Mouse (Mus musculus): Measurements from ENCODE around the gene Camk2g. TPM values are rescaled to one million over a fixed set of nuclear protein-coding genes. Genes with fewer than 3 reads are reported as not detected.

The Camk2g gene
- polyA plus RNA-seq, 1 experiment from 2014 or later, result 36.5 TPM

DNA sequence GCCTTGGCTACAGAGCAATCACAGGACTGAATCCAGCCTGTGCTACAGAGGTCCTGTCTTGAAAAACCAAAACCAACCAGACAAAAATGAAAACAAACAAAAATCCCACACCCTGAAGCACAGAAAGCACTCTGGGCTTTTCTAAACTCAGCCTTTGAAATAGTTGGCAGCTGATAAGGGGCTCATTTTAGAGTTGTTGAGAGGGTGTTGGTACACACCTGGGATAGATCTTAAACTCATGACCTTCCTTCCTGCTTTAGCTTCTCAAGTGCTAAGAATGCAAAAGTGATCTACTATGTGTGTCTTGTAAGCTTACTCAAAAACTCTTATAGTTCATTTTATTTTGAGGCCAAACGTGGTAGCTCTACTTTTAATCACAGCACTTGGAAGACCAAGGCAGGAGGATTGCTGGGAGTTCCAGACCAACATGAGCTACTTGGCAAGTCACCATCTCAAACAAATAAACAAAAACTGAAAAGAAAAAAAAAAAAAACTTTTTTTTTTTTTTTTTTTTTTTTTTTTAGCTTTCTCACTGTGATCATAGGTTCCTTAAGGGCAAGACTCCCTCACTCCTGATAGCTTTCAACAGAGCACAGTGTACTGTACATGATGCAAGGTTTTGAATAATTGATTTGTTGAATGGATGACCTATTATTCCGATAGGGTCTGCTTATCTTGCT is 9.2 kb upstream of the Camk2g start:
- DNase-seq (ENCODE audit: low spot score), result no peak

DNA sequence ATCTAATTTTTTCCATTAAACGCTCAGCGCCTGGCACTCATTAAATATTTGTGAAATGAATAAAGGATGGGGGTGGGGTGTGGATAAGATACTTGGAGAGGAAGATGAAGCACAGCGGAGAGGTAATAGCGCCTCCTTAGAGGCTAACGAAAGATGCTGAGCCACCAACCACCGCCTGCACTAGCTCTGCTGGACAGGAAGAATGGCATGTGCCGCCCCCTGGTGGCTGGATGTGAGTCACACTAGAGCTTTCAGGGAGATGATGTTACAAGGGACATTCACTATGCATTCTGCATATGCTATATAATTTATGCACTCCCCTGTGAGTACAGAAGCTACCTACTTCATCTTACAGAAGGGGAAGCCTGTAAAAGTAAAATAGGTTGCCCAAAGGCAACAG is 4.9 kb upstream of the Camk2g start:
- ATAC-seq (replicated peaks; ENCODE audit: low FRiP score, low read depth), result no peak

More for the DNA sequence above, 9.2 kb upstream of the Camk2g start:
- Histone ChIP-seq H3K27ac (no peak overlapping the region), H3K4me3 (replicated peaks; ENCODE audit: low read depth, low read length) (no peak overlapping the region), H3K36me3 (ENCODE audit: insufficient read depth, low read length) (no peaks in the 10 kb centered on the region), H3K27me3 (ENCODE audit: insufficient read depth, low read length) (no peaks in the 10 kb centered on the region), H3K9me3 (replicated peaks; ENCODE audit: low read length) (no peaks in the 10 kb centered on the region), H3K4me2 (ENCODE audit: low read length) (no peak overlapping the region), H3K4me1 (replicated peaks; ENCODE audit: insufficient read depth, low read length) (peaks cover 7% of the 10 kb centered on the region), H3K9ac (ENCODE audit: low read depth, low read length) (no peak overlapping the region)
- ATAC-seq (replicated peaks; ENCODE audit: low FRiP score, low read depth), result peak; percentile 58
- WGBS, result 31% methylated on average over 2 of the region's 2 CpGs
- no peak for TF ChIP-seq CTCF (IDR thresholded peaks at IDR 0.05; ENCODE audit: low read depth)

DNA sequence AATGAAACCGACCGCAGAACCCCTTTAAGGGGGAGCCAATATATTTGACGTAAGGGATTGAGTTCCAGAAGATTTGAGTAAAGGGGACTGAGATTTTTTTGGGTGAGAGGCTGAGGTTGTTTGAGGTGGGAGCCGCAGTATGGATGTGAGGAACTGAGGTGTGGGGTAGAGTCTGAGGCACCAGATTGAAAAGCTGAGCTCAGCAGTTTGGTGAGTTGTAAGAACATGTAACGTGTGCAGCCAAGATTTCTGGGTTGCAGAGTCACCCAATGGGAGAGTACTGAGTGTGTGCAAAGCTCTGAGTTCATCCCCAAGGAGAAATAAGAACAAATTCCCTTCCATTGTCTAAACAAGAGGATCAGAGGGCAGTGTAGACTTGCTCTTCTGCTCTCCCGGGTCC is 4.4 kb upstream of the Camk2g start:
- Histone ChIP-seq H3K4me1 (replicated peaks; ENCODE audit: insufficient read depth, low read length) (0 out of 2 replicates have a peak, but pooled peaks cover 8% of the 10 kb centered on the region), H3K9me3 (replicated peaks; ENCODE audit: low read length) (no peaks in the 10 kb centered on the region), H3K27me3 (ENCODE audit: insufficient read depth, low read length) (no peaks in the 10 kb centered on the region), H3K27ac (no peak overlapping the region), H3K36me3 (ENCODE audit: insufficient read depth, low read length) (no peaks in the 10 kb centered on the region), H3K4me2 (ENCODE audit: low read length) (no peak overlapping the region), H3K9ac (ENCODE audit: low read depth, low read length) (no peak overlapping the region), H3K4me3 (replicated peaks; ENCODE audit: low read depth, low read length) (no peak overlapping the region)
- no peak for TF ChIP-seq CTCF (IDR thresholded peaks at IDR 0.05; ENCODE audit: low read depth)
- ATAC-seq (replicated peaks; ENCODE audit: low FRiP score, low read depth) (no peak), DNase-seq (ENCODE audit: low spot score) (no peak)
- 84% methylated on average over 6 of the region's 6 CpGs for WGBS

More for the DNA sequence above, 4.9 kb upstream of the Camk2g start:
- no peaks in the 10 kb centered on the region for H3K36me3 ChIP-seq (ENCODE audit: insufficient read depth, low read length)
- H3K9me3 ChIP-seq (replicated peaks; ENCODE audit: low read length), result no peaks in the 10 kb centered on the region
- H3K4me3 ChIP-seq (replicated peaks; ENCODE audit: low read depth, low read length), result no peak overlapping the region
- H3K27me3 ChIP-seq (ENCODE audit: insufficient read depth, low read length), result no peaks in the 10 kb centered on the region
- peak; percentile 95 for TF ChIP-seq CTCF (IDR thresholded peaks at IDR 0.05; ENCODE audit: low read depth)
- 9% methylated on average over 7 of the region's 7 CpGs for WGBS
- no peak overlapping the region for H3K9ac ChIP-seq (ENCODE audit: low read depth, low read length)
- 0 out of 2 replicates have a peak, but pooled peaks cover 8% of the 10 kb centered on the region for H3K4me1 ChIP-seq (replicated peaks; ENCODE audit: insufficient read depth, low read length)
- H3K27ac ChIP-seq, result no peak overlapping the region
- no peak overlapping the region for H3K4me2 ChIP-seq (ENCODE audit: low read length)
- peak; percentile 92 for DNase-seq (ENCODE audit: low spot score)

DNA sequence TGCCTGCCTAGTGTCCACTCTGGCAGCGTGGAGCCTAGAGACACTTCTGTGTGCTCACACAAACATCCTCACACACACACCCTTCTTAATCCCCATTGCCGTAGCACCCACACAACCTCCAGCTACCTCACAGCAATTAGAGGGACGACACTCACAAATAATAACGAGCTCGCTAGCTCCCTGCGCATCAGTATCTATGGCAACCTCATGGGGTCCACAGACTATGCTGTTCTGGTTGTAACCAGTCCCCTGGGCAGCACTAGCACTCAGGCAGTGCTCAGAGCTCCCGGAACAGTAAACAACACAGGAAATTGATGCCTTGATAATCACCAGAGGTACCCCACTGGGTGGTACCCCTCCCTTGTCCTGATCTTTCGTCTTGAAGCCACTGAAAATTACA is 2.8 kb upstream of the Camk2g start:
- Histone ChIP-seq H3K4me1 (replicated peaks; ENCODE audit: insufficient read depth, low read length) (0 out of 2 replicates have a peak, but pooled peaks cover 17% of the 10 kb centered on the region), H3K4me3 (replicated peaks; ENCODE audit: low read depth, low read length) (no peak overlapping the region), H3K9ac (ENCODE audit: low read depth, low read length) (no peak overlapping the region), H3K27me3 (ENCODE audit: insufficient read depth, low read length) (no peaks in the 10 kb centered on the region), H3K4me2 (ENCODE audit: low read length) (no peak overlapping the region), H3K36me3 (ENCODE audit: insufficient read depth, low read length) (no peaks in the 10 kb centered on the region), H3K27ac (no peak overlapping the region), H3K9me3 (replicated peaks; ENCODE audit: low read length) (no peaks in the 10 kb centered on the region)
- ATAC-seq (replicated peaks; ENCODE audit: low FRiP score, low read depth) (no peak), DNase-seq (ENCODE audit: low spot score) (no peak)
- WGBS, result 62% methylated on average over 8 of the region's 8 CpGs
- no peak for TF ChIP-seq CTCF (IDR thresholded peaks at IDR 0.05; ENCODE audit: low read depth)

DNA sequence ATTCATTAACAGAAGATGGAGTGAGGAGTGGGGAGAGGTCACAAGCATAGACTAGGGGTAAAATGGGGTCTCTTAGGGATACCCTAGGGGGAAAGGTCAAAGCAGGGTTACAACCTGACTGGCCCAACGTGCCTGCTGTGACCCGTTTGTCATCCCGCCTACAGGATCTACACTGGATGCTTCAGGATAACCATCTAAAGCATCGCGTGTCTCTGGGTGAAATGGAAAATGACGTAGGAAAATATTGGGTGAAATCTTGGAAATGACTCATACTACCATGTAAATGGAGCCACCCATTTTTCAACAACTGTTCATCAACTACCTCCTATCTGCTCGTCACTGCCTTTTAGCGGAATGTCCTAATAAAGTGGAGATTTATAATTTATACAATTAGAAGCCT is 2.3 kb upstream of the Camk2g start:
- Histone ChIP-seq H3K4me3 (replicated peaks; ENCODE audit: low read depth, low read length) (no peak overlapping the region), H3K36me3 (ENCODE audit: insufficient read depth, low read length) (no peaks in the 10 kb centered on the region), H3K9ac (ENCODE audit: low read depth, low read length) (no peak overlapping the region), H3K4me1 (replicated peaks; ENCODE audit: insufficient read depth, low read length) (0 out of 2 replicates have a peak, but pooled peaks cover 17% of the 10 kb centered on the region), H3K27ac (no peak overlapping the region), H3K27me3 (ENCODE audit: insufficient read depth, low read length) (no peaks in the 10 kb centered on the region), H3K4me2 (ENCODE audit: low read length) (no peak overlapping the region), H3K9me3 (replicated peaks; ENCODE audit: low read length) (no peaks in the 10 kb centered on the region)
- DNase-seq (ENCODE audit: low spot score), result no peak
- ATAC-seq (replicated peaks; ENCODE audit: low FRiP score, low read depth), result no peak
- WGBS, result 80% methylated on average over 8 of the region's 8 CpGs
- no peak for TF ChIP-seq CTCF (IDR thresholded peaks at IDR 0.05; ENCODE audit: low read depth)

DNA sequence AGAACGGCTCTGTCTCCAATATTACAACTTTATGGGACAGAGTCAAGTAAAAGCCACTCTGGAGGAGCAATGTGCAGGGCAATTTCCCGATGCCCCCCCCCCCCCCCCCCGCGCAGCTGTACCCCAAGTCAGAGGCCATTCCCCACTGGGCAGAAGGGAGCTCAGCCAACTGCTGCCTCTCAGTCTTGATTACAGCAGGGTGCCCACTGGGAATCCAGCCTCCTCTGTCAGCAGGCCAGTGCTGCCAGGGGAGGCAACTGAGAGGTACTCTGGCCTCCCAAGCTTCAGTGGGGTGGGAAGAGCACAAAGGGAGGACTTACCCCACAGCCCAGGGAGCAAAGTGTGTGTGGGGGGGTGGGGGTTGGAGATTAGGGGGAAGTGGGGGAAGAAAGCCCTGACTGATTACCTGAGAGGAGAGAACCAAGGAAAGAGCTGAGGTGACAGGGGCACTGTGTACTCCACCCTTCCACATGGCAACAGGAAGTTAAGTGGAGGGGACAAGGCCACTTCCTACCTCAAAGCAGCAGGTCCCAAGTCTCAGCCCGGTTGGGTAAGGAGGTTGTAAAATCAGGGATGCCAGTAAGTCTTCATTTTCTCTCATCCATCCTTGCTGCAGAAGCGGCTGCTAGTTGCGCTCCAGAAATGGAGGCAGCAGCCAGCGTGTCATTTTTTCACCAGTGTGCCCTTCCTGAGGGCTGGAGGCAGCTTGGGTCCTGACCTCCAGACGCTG is 1.7 kb upstream of the Camk2g start:
- H3K4me2 ChIP-seq (ENCODE audit: low read length), result no peak overlapping the region

More for the DNA sequence above, 1.7 kb upstream of the Camk2g start:
- H3K36me3 ChIP-seq (ENCODE audit: insufficient read depth, low read length), result 0 out of 2 replicates have a peak, but pooled peaks cover 2% of the 10 kb centered on the region
- H3K27me3 ChIP-seq (ENCODE audit: insufficient read depth, low read length), result no peaks in the 10 kb centered on the region
- DNase-seq (ENCODE audit: low spot score) (no peak), ATAC-seq (replicated peaks; ENCODE audit: low FRiP score, low read depth) (no peak)
- H3K4me3 ChIP-seq (replicated peaks; ENCODE audit: low read depth, low read length), result no peak overlapping the region
- H3K9ac ChIP-seq (ENCODE audit: low read depth, low read length), result no peak overlapping the region
- no peak overlapping the region for H3K27ac ChIP-seq
- 42% methylated on average over 9 of the region's 9 CpGs for WGBS
- H3K4me1 ChIP-seq (replicated peaks; ENCODE audit: insufficient read depth, low read length), result 0 out of 2 replicates have a peak, but pooled peaks cover 17% of the 10 kb centered on the region
- TF ChIP-seq CTCF (IDR thresholded peaks at IDR 0.05; ENCODE audit: low read depth), result no peak
- no peaks in the 10 kb centered on the region for H3K9me3 ChIP-seq (replicated peaks; ENCODE audit: low read length)

All from kidney, postnatal 0 days (tissue).